Mouse (Mus musculus) C2C12 (cell line): ENCODE measurements around the gene Zbtb16. TPM values are rescaled to one million over a fixed set of nuclear protein-coding genes. Genes with fewer than 3 reads are reported as not detected.

Experiments used
- H3K27me3 ChIP-seq: one replicate; pipeline ENCODE4 v1.6.1; 2011; ENCODE audit not compliant: control insufficient read depth, insufficient read depth, insufficient read length
- H3K36me3 ChIP-seq: one replicate; pipeline ENCODE4 v1.6.1; 2011; ENCODE audit not compliant: control insufficient read depth, insufficient read depth
- H3K4me3 ChIP-seq: one replicate; pipeline ENCODE4 v1.5.1; 2011; ENCODE audit warnings: mild to moderate bottlenecking, control low read depth; ENCODE audit not compliant: poor library complexity, insufficient read depth, severe bottlenecking
- H3K79me2 ChIP-seq: one replicate; pipeline ENCODE4 v1.6.1; 2011; ENCODE audit not compliant: control insufficient read depth, insufficient read depth
- H3K79me3 ChIP-seq: one replicate; pipeline ENCODE4 v1.6.1; 2011; ENCODE audit warnings: low read depth, control low read depth
- H3ac ChIP-seq: one replicate; pipeline ENCODE3; 2011; ENCODE audit warnings: low read depth; ENCODE audit not compliant: control insufficient read depth, insufficient read length
- CEBPB ChIP-seq: IDR thresholded peaks from one replicate; pipeline ENCODE4 v1.6.1; 2011; ENCODE audit warnings: low read depth, mild to moderate bottlenecking, control low read depth, moderate library complexity
- CTCF ChIP-seq: IDR thresholded peaks from one replicate; pipeline ENCODE4 v1.5.1; 2011; ENCODE audit not compliant: control insufficient read depth, insufficient read depth, insufficient read length
- FOSL1 ChIP-seq: IDR thresholded peaks from one replicate; pipeline ENCODE4 v1.8.0; 2011; ENCODE audit warnings: mild to moderate bottlenecking, low read length; ENCODE audit not compliant: poor library complexity, insufficient read depth, severe bottlenecking
- MAX ChIP-seq: IDR thresholded peaks from one replicate; pipeline ENCODE4 v1.6.1; 2011; ENCODE audit warnings: mild to moderate bottlenecking, control low read depth
- MYOD1 ChIP-seq: IDR thresholded peaks from one replicate; pipeline ENCODE4 v1.6.1; 2011; ENCODE audit warnings: low read depth; ENCODE audit not compliant: control insufficient read depth, insufficient read length
- MYOG ChIP-seq: IDR thresholded peaks from one replicate; pipeline ENCODE4 v1.6.1; 2011; ENCODE audit not compliant: control insufficient read depth, insufficient read length; ENCODE audit errors: extremely low read depth
- USF1 ChIP-seq: IDR thresholded peaks from one replicate; pipeline ENCODE4 v1.6.1; 2011; ENCODE audit warnings: low read depth, mild to moderate bottlenecking, control low read depth, moderate library complexity
- polyA plus RNA-seq: library from polyadenylated mRNA; unstranded; fragments of >200 nt; fragmentation: generic; extraction: Trizol; gene quantifications from one replicate; pipeline ENCODE4 v1.2.1, GENCODE M21; 2012; ENCODE audit warnings: missing spikeins

Gene Zbtb16
- polyA plus RNA-seq, 1 experiment, result not detected

DNA sequence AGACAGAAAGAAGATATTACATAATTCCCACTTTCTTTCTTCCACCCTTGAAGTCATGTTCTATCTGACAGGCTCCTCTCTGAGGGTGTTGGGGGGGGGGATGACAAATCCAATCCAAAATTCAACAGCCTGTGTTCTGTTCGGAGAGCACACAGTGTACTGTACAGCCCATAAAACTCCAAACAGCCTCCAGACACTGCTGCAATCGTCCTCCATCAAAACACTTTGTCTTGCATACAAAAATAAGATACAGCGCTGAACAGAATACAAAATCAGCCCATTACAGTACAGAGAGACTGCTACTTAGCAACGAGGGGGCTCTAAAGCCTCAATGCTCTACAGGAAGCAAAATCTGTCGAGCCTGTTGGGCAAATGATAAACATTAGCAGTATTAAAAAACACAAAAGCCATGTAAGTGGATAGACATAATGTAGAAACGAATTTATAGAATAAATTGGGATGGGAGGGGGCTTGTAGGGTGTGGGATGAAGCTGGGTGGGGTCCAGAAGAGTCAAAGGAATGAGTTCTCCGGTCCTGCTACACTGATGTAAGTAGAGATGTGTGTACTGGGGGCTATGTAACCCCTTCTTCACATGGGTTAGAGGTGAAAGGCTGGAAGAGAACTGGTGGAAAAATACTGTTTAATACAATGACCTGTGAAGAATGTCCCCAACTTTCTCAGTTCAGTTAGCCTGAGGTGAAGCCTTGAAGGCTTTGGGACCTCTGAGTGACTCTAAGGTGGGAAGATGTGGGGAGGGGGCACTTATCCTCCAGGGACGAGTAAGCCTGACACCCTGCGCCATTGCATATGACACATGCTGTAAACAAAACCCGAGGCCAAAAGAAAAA, 99.4 kb downstream of the Zbtb16 start:
- Histone ChIP-seq H3K4me3 (no peak overlapping the region), H3K27me3 (peaks cover 8% of the 10 kb centered on the region), H3ac (no peak overlapping the region), H3K79me2 (no peaks in the 10 kb centered on the region), H3K36me3 (no peaks in the 10 kb centered on the region), H3K79me3 (no peaks in the 10 kb centered on the region)
- no peak for TF ChIP-seq CTCF
- no peak for TF ChIP-seq MAX
- TF ChIP-seq CEBPB, result no peak

DNA sequence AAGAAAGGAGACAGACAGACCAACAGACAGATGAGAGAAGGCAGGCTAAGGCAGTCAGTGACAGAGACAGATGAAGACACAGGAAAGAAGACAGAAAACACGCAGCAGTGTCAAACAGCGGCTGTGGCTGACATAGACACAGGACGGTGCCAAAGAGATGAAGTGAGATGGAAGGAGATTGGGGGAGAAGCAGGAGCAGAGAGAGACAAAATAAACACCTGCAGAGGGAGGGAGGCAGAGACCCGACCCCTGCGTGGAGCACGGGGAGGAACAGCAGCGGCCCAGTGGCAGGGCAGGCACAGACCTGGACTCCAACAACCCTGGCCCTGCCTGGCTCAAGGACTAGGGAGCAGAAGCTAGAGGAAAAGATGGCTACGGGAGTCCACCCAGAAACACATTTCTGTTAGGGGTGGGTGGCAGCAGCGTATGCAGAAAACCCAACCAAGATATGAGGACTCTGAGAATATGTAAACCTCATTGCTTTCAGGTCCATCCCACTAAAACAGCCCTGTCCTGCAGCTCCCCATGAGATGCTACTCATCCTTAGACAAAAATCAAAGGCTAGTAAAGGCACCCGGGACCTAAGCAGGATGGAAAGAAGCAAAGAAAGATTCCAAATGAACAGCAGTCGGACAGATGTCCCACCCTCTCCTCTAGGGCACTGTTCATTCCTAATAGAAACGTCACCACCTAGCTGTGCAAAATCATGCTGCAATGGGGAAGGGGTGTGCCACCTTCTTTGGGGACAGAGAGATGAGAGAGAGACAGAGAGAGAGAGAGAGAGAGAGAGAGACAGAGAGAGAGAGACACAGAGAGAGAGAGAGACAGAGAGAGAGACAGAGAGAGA, 100.3 kb downstream of the Zbtb16 start:
- peaks cover 4% of the 10 kb centered on the region for H3K27me3 ChIP-seq
- TF ChIP-seq FOSL1 (no peak), CEBPB (no peak), MAX (no peak), MYOG (no peak), CTCF (no peak), MYOD1 (no peak), USF1 (no peak)

DNA sequence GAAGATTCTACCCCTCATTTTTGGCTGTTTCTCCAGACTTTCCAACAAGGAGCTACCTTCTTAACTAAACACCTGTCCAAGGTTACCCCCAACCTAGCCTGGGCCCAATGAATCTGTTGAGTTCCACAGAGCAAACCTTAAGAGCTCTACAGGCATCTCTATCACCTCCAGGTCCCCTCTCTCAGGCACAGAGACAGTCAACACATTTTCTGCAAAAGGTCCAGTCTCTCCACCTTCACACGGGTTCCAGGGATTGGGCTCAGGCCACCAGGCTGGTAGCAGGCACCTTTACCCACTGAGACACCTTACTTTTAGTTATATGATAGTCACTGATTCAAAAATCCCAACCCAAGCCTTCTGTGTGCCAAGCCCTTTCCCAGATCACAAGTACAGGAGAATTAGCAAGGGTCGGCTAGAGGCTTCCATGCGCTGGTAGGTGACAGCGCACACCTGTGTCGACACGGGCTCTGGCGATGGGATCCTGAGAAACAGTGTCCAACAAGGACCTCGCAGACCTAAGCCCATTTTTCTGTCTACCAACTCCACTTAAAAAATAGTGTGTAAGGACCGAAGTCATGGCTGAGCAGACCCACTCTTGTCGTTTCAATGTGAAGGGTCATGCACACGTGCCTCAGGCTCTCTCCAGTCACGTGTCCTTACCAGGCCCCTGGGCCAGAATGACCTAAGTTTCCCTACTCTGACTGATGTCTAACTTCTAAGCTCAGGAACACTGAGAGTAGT, 101.1 kb downstream of the Zbtb16 start:
- Histone ChIP-seq H3K4me3 (no peak overlapping the region), H3K79me3 (no peaks in the 10 kb centered on the region), H3K27me3 (peaks cover 4% of the 10 kb centered on the region), H3K79me2 (no peaks in the 10 kb centered on the region), H3ac (no peak overlapping the region), H3K36me3 (no peaks in the 10 kb centered on the region)
- no peak for TF ChIP-seq MAX
- no peak for TF ChIP-seq CTCF
- no peak for TF ChIP-seq MYOG
- TF ChIP-seq MYOD1, result no peak
- TF ChIP-seq CEBPB, result no peak
- TF ChIP-seq USF1, result no peak
- TF ChIP-seq FOSL1, result no peak

More for the DNA sequence above, 100.3 kb downstream of the Zbtb16 start:
- Histone ChIP-seq H3K79me2 (no peaks in the 10 kb centered on the region), H3K4me3 (no peak overlapping the region), H3K79me3 (no peaks in the 10 kb centered on the region), H3K36me3 (no peaks in the 10 kb centered on the region), H3ac (no peak overlapping the region)

DNA sequence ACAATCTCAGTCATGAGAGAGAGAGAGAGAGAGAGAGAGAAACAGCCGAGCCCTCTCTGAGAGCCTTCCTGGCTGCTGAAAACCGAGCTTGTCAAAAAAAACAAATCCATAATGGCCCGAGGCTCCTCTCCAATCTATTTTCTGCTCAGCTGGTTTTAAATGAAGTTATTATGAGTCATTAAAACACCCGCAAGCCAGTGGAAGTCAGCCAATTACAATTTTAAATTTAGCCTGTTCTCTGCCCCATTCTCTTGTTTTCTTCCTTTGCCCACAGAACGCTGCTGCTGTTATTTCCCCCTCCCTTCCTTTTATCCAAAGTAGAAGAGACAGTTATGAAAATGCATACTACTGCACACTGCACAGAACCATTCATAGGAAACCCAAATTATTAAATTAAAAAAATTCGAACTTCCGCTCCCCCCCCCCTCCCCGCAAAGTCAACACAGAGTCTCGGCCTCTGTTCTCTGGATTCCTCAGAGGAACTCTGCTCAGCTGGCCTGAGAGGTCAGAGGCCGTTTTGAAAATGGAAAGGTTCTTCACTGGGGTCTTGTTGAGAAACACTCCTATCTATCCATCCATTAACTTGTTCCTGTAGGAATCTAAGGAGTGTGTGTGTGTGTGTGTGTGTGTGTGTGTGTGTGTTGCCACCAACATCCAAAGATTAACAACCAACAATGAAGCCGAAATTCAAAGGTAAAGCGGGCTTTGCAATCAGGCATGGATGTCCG, 102.0 kb downstream of the Zbtb16 start:
- no peaks in the 10 kb centered on the region for H3K79me2 ChIP-seq
- no peak for TF ChIP-seq CTCF
- no peak for TF ChIP-seq MYOD1
- TF ChIP-seq FOSL1, result no peak
- TF ChIP-seq MYOG, result no peak
- TF ChIP-seq CEBPB, result no peak
- no peak for TF ChIP-seq MAX
- TF ChIP-seq USF1, result no peak
- peaks cover 4% of the 10 kb centered on the region for H3K27me3 ChIP-seq
- H3K79me3 ChIP-seq, result no peaks in the 10 kb centered on the region
- no peak overlapping the region for H3K4me3 ChIP-seq
- H3K36me3 ChIP-seq, result no peaks in the 10 kb centered on the region
- H3ac ChIP-seq, result no peak overlapping the region

DNA sequence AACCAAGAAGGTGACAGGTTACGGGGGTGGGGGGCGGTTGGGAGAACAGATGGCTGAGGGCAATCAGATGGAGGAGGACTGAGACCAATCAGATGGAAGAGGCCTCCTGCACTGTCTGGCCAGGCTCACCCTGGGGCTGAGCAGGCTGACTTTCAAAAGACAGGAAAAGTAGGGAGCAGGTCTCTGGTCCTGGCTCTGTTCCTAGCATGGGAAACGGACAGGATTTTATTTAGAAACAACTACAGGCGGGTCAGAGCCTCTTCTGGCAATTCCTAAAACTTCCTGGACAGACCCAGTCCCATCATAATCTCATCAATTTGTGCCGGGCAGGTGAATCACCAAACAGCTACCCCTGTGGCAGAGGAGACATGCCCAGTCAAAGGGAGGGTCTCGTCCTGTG, 102.9 kb downstream of the Zbtb16 start:
- no peaks in the 10 kb centered on the region for H3K79me3 ChIP-seq
- no peak overlapping the region for H3K4me3 ChIP-seq
- H3ac ChIP-seq, result no peak overlapping the region
- H3K27me3 ChIP-seq, result peaks cover 6% of the 10 kb centered on the region
- H3K79me2 ChIP-seq, result no peaks in the 10 kb centered on the region
- no peaks in the 10 kb centered on the region for H3K36me3 ChIP-seq
- no peak for TF ChIP-seq MYOG
- TF ChIP-seq FOSL1, result no peak
- TF ChIP-seq MYOD1, result no peak
- TF ChIP-seq CTCF, result no peak
- no peak for TF ChIP-seq USF1
- no peak for TF ChIP-seq CEBPB
- no peak for TF ChIP-seq MAX
